Mouse (Mus musculus): ENCODE results near the gene Pgpep1l.

GRCm38 (mm10) chr7:68312395-68312794 is 48.4 kb upstream of the Pgpep1l start:
- TF ChIP-seq CTCF (IDR thresholded peaks at IDR 0.05; ENCODE audit: control insufficient read depth, insufficient read depth, insufficient read length) = no peak
- TF ChIP-seq MAX (IDR thresholded peaks at IDR 0.05) = no peak
